Mouse (Mus musculus): ENCODE measurements around the gene Arsb.

DNA sequence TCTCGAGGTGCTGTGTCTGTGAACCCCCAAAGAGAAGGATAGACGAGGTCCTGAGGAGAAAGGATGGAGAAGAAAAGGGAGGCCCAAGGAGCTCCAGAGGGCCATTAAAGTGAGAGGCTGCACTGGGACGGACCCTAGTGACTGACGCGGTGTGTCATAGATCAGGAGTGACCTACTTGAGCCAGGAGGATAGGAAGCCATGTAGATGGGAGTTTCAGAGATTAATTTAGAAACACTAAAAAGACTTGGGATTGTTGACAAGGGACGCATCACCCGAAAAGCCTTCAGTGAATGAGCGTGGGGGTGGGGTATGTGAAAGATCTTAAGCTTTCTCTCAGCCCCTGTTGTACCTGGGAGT, 828 bp downstream of the Arsb start:
- no peak for TF ChIP-seq E2F4 (IDR thresholded peaks at IDR 0.05; ENCODE audit: insufficient read depth)
- no peak for TF ChIP-seq POLR2A (IDR thresholded peaks at IDR 0.05; ENCODE audit: insufficient read length, low read depth)

Measured in myocyte (in vitro differentiated cells).